Mouse (Mus musculus): ENCODE measurements around the gene Abca16. TPM values are rescaled to one million over a fixed set of nuclear protein-coding genes. Genes with fewer than 3 reads are reported as not detected.

Abca16 gene
- polyA plus RNA-seq, 1 experiment from 2014 or later, result not detected

Other genes starting within 250 kb of the Abca16 start
- not detected in 2 replicates for gene Anks4b, start 235.8 kb upstream of the Abca16 start, polyA plus RNA-seq (2015; fragmentation: Nextera tagmentation; extraction: Ambion mirVana)
- 13.1 and 18.3 TPM in 2 replicates for gene Crym, start 207.5 kb upstream of the Abca16 start, polyA plus RNA-seq (2015; fragmentation: Nextera tagmentation; extraction: Ambion mirVana)
- not detected in 2 replicates for gene Abca14, start 205.7 kb upstream of the Abca16 start, polyA plus RNA-seq (2015; fragmentation: Nextera tagmentation; extraction: Ambion mirVana)
- gene Abca15, start 81.0 kb upstream of the Abca16 start, polyA plus RNA-seq (2015; fragmentation: Nextera tagmentation; extraction: Ambion mirVana), result not detected in 2 replicates
- 182 and 189 TPM in 2 replicates for gene Uqcrc2, start 225.5 kb downstream of the Abca16 start, polyA plus RNA-seq (2015; fragmentation: Nextera tagmentation; extraction: Ambion mirVana)